Mouse (Mus musculus): Measurements from ENCODE around the gene Cbx5.

Gene Cbx5

GRCm38 (mm10) chr15:103145635-103146299 is 93.8 kb downstream of the Cbx5 start:
- no peak for DNase-seq (ENCODE audit: low read depth, low spot score)

GRCm38 (mm10) chr15:103144176-103144575 is 95.4 kb downstream of the Cbx5 start:
- DNase-seq (ENCODE audit: low read depth, low spot score) = no peak
